Mouse (Mus musculus) Patski (cell line): ENCODE results near the gene Slc38a3. TPM values are rescaled to one million over a fixed set of nuclear protein-coding genes. Genes with fewer than 3 reads are reported as not detected.
A peak's percentile ranks its signal among the peaks of the same experiment; 100 is the strongest.

Source experiments
- ATAC-seq: fragments of 100-300 bp; one replicate; pipeline ENCODE4 v1.8.0; 2021
- CTCF ChIA-PET: fragments of 350-600 bp; sonication (Branson Sonifier 250); formaldehyde crosslinking; loops from one replicate; lab custom pipeline; 2022; ENCODE audit warnings: inconsistent platforms; lab: Charles Lee
- POLR2A ChIA-PET: fragments of 350-600 bp; sonication (Branson Sonifier 250); formaldehyde crosslinking; loops from one replicate; lab custom pipeline; 2022; ENCODE audit warnings: antibody characterized with exemption, inconsistent platforms; lab: Charles Lee
- DNase-seq: peaks from one replicate; pipeline ENCODE4 v3.0.0-alpha.2; 2011; ENCODE audit warnings: low read depth, low spot score
- H3K27me3 ChIP-seq: fragments of 371-371 bp; one replicate; pipeline ENCODE4 v1.5.1; 2021
- CTCF ChIP-seq: fragments of 100-300 bp; IDR thresholded peaks from one replicate; pipeline ENCODE4 v1.5.1; 2021
- in situ Hi-C: fragments of 300-500 bp; cut with MboI; formaldehyde crosslinking; loops from 3 replicates; pipeline ENCODE4 v1.11.1; 2018; ENCODE audit warnings: low pct_unique_long_range_greater_than_20kb, mixed read lengths
- polyA plus RNA-seq: library from polyadenylated mRNA; unstranded; gene quantifications from one replicate; pipeline ENCODE4 v1.2.3, GENCODE M21; 2021

Gene Slc38a3
- polyA plus RNA-seq, 1 experiment from 2014 or later, result 0.13 TPM

DNA sequence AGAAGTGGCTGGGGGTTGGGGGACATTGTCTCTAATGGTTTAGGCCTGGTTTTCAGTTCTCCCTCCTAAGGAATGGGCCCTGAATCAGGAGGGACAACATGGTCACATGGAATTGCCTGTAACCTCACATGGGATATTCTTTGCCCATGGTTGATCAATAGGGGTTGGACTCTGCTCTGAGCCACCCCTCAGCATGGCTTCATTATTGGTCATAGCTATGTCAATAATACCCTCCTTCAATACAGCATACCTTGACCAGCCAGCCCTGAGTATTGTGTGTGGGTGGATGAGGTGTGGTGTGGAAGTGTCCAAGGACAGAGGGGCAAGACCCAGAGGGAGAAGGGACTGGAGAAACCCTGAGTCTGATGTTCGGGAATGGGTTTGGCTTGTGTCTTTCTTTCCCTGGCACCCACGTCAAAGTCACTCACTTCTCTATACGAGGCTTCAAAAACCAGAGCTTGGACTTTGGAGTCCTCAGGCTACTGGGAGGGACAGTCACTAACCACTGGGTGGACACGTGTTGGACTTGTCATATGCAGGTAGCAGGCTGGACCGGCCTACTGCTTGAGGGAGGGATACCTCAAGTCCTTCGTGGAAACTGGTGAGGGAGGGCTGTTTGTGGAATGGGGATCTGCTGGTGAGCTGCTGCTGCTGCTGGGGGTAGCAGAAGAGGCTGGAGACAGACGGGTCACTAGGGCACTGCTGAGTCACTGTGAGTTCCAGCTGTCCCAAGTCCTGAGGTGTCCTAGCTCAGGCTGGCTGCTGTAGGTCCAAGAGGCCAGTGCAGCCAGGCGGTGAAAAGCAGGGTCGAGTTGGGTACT is 5.5 kb upstream of the Slc38a3 start:
- in situ Hi-C loops, result loop anchor here (5.0 kb wide), 2 partner anchors 33 to 68 kb away; partner anchors contain the start of gene Sema3b
- no peak for TF ChIP-seq CTCF
- ATAC-seq (no peak), DNase-seq (no peak)
- no peaks in the 10 kb centered on the region for H3K27me3 ChIP-seq
- ChIA-PET CTCF (interaction anchor here (1.2 to 5.2 kb wide), 6 partner anchors 12 to 72 kb away, joined by 3 to 61 read pairs (median 5); no protein-coding TSS in a partner anchor), POLR2A (no interaction called here)

DNA sequence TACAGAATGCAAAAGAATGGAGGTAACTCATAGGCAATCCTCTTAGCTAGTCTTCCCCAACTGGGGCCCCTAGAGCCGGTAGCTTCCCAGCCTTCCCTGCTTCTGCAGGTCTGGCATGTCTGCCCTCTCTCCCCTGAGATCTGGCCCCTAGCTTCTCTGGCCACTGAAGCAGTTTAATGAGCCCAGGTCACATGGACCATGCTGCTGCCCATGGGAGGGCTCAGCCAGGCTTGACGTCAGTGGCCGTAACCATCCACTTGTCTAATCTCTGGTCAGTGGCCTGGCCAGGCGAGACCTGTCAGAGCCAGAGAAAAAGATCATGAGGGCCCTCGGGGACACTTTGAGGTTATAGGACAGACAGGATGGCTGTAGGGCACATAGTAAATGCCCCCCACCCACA is 929 bp upstream of the Slc38a3 start:
- TF ChIP-seq CTCF, result no peak
- in situ Hi-C loops, result no loop called here
- DNase-seq (no peak), ATAC-seq (peak; percentile 60)
- ChIA-PET CTCF (interaction anchor here (3.5 kb wide), 1 partner anchor 24 kb away, joined by 17 read pairs; no protein-coding TSS in a partner anchor), POLR2A (no interaction called here)
- H3K27me3 ChIP-seq, result no peaks in the 10 kb centered on the region

DNA sequence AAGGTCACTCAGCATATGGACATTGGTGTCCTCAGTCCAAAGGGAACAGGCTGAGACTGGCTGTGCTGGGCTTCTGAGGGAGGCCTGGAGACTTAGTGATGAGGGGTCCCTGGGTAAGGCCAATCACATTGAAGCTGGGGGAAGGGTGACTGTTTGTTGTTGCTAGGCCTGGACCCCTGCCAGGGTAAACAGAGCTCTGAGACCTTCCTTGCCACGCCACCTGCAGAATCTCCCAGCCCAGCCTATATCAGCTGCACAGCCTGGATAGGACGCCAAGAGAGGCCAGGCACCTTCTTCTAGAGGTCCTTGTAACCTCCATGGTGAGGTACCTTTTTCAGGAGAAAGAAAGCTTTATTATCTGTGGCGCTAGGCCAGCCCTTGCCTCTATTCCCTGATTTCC is 414 bp downstream of the Slc38a3 start:
- no peak for ATAC-seq
- ChIA-PET POLR2A (interaction anchor here (1.0 kb wide), 1 partner anchor 9 kb away, joined by 3 read pairs; no protein-coding TSS in a partner anchor), CTCF (interaction anchor here (1.3 to 3.5 kb wide), 4 partner anchors 19 to 70 kb away, joined by 3 to 17 read pairs (median 6); no protein-coding TSS in a partner anchor)
- DNase-seq, result no peak
- no peak for TF ChIP-seq CTCF
- H3K27me3 ChIP-seq, result no peaks in the 10 kb centered on the region
- in situ Hi-C loops, result no loop called here

DNA sequence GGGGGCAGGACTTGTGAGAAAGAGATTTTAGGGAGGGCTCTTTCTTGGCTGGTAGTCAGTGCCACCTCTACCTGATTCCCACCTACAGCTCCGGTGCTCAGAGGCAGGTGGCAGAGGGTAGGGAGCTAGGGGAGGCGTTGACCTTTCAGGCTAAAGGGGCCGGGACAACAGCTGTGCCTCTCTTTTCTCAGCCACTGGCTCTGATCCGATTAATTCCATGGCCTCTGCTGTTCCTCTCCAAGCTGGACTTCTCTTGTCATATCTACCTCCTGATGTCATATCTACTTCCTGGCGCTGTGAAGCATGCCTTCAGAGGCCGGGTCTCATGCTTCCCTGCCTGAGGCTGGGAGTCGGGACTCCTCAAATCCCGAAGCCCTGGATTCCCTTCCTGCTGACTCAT is 1.3 kb downstream of the Slc38a3 start:
- no peaks in the 10 kb centered on the region for H3K27me3 ChIP-seq
- in situ Hi-C loops, result no loop called here
- TF ChIP-seq CTCF, result no peak
- CTCF ChIA-PET, result interaction anchor here (1.4 to 3.5 kb wide), 3 partner anchors 20 to 70 kb away, joined by 3 to 17 read pairs (median 9); no protein-coding TSS in a partner anchor
- DNase-seq (no peak), ATAC-seq (no peak)
- POLR2A ChIA-PET, result interaction anchor here (1.0 kb wide), 1 partner anchor 8 kb away, joined by 3 read pairs; no protein-coding TSS in a partner anchor

DNA sequence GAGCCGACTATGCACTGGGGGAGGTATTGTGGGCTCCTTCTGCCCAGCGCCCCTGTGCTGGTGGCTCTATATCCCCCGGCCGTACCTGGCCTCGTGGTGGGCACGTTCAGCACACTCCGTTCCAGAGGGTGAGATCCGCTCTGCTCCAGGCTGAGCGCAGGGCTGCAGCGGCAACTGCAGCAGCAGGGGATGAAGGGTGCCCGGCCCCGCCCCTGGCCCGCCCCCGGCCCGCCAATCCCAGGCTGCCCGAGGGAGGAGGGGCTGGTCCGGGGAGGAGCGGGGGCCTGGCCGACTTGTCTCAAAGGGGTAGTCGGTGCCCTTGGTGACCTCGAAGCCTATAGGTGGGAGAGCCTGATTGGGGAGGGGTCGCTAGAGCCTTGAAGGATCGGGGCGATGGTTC is 2.1 kb downstream of the Slc38a3 start:
- ChIA-PET CTCF (no interaction called here), POLR2A (interaction anchor here (0.5 kb wide), 1 partner anchor 51 kb away, joined by 4 read pairs; no protein-coding TSS in a partner anchor)
- no peaks in the 10 kb centered on the region for H3K27me3 ChIP-seq
- in situ Hi-C loops, result no loop called here
- ATAC-seq (no peak), DNase-seq (no peak)
- no peak for TF ChIP-seq CTCF

DNA sequence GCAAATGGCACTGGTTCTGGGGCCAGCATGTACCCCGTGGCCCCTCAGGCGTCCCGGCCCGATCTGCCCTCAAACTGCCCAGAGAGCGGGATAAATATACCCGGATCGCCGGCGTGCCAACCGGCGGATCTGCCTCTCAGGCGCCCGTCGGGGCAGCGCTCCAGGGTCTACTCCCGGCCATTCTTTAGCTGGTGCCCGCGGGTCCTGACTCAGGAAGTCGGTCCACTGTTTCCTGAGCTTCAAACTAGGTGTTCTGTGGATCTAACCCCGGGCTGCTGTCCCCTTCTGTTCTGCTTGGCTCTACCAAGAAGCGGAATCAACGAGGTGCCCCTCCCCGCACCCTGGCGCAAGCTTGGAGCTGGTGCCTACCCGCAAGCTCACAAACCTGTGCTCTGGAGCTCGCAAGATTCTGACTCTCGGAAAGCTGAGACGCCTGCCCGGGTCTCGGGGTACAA is 2.6 kb downstream of the Slc38a3 start:
- CTCF ChIA-PET, result no interaction called here
- no peak for TF ChIP-seq CTCF
- DNase-seq, result no peak
- no peaks in the 10 kb centered on the region for H3K27me3 ChIP-seq
- in situ Hi-C loops, result no loop called here
- POLR2A ChIA-PET, result interaction anchor here (0.5 kb wide), 1 partner anchor 50 kb away, joined by 4 read pairs; no protein-coding TSS in a partner anchor
- ATAC-seq, result no peak

DNA sequence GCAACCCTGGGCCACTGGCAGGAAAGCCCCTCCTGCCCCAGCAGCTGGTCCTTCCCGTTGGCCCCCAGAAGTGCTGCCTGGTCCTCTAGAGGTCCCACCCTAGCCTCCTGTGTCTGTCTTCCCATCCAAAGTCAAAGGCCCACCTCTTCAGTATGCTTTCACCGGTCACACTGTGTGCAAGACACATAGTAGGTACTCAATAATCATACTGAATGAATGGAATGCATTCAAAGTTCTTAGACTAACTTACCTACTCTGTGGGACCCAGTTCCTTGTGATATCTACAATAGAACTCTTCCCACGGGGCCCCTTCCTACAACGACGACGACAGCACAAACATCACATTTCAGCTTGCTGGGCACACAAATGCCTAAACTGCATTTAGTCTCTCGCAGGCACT is 4.0 kb downstream of the Slc38a3 start:
- DNase-seq, result no peak
- in situ Hi-C loops, result no loop called here
- no peak for ATAC-seq
- TF ChIP-seq CTCF, result no peak
- ChIA-PET POLR2A (interaction anchor here (1.2 kb wide), 1 partner anchor 10 kb away, joined by 3 read pairs; no protein-coding TSS in a partner anchor), CTCF (no interaction called here)
- H3K27me3 ChIP-seq, result no peaks in the 10 kb centered on the region

DNA sequence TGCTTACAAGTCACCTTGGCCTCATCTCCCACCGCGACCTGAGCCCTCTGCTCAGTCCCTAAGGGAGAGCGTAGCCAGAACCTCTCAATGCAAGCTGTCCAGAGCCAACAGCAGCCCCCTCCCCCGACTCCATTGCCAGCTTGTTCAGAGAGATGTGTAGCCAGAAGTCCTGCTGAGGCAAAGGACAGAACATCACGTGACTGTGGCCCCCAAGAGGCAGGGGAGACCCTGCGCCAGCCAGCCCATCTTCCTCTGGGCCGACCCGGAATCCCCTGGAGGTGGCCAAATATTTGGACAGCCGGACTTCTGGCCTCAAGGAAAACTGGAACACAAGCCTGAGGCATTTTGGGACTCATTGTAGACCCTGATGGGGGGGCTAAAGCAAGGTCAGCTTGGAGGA is 5.8 kb downstream of the Slc38a3 start:
- ATAC-seq, result no peak
- POLR2A ChIA-PET, result interaction anchor here (0.7 kb wide), 1 partner anchor 93 kb away, joined by 3 read pairs; no protein-coding TSS in a partner anchor
- TF ChIP-seq CTCF, result no peak
- in situ Hi-C loops, result no loop called here
- CTCF ChIA-PET, result interaction anchor here (4.3 kb wide), 1 partner anchor 18 kb away, joined by 16 read pairs; no protein-coding TSS in a partner anchor
- no peaks in the 10 kb centered on the region for H3K27me3 ChIP-seq
- DNase-seq, result no peak

DNA sequence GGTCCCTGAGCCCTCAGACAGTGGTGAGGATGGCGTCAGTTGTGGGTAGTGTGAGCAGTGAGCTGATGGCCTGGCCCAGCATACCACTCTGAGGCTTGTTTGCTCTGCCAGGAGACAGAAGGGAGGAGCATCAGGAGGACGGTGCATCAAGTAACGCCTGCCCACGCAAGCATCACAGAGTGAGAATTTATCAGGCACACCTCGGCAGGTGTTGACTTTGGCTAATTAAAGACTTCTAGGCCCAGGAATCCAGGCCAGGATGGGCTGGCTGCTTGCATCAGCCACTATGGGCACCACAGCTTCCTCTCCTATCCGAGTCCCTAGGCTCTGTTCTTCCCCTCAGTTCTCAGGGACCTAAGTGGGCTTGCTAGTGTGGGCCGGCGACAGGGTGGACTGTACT is 7.0 kb downstream of the Slc38a3 start:
- CTCF ChIA-PET, result interaction anchor here (0.9 to 4.3 kb wide), 3 partner anchors 13 to 75 kb away, joined by 3 to 16 read pairs (median 5); no protein-coding TSS in a partner anchor
- in situ Hi-C loops, result no loop called here
- no peak for TF ChIP-seq CTCF
- POLR2A ChIA-PET, result no interaction called here
- no peak for DNase-seq
- ATAC-seq, result no peak
- H3K27me3 ChIP-seq, result no peaks in the 10 kb centered on the region

DNA sequence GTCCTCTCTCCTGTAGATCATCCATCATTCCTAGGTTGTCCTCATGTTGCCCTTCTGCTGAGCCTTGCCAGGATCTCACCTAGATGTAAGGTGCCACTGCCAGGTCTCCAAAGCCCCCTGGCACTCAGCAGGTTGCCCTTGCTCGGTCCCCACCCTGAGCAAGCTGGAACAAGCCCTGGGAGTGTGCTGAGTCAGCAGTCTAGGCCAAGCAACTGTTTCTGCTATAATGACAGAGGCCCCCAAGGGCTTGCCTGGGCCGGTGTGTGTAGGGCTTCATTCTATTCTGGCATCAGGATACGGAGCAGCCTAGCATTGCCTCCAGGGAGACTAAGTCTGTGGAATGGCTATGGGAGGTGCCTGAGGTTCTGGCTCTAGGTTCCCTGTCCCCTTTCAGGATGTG is 8.6 kb downstream of the Slc38a3 start:
- in situ Hi-C loops, result no loop called here
- TF ChIP-seq CTCF, result no peak
- CTCF ChIA-PET, result interaction anchor here (4.3 kb wide), 1 partner anchor 15 kb away, joined by 16 read pairs; no protein-coding TSS in a partner anchor
- no peak for DNase-seq
- no peaks in the 10 kb centered on the region for H3K27me3 ChIP-seq
- ATAC-seq, result no peak
- POLR2A ChIA-PET, result interaction anchor here (0.9 kb wide), 1 partner anchor 8 kb away, joined by 3 read pairs; no protein-coding TSS in a partner anchor
